Mouse (Mus musculus) adipocyte (in vitro differentiated cells): ENCODE results near the gene Pdk4.

Experiments
- DNase-seq: peaks from one replicate; pipeline ENCODE4 v3.0.0-alpha.2; 2016; ENCODE audit warnings: low spot score

Gene Pdk4

DNA sequence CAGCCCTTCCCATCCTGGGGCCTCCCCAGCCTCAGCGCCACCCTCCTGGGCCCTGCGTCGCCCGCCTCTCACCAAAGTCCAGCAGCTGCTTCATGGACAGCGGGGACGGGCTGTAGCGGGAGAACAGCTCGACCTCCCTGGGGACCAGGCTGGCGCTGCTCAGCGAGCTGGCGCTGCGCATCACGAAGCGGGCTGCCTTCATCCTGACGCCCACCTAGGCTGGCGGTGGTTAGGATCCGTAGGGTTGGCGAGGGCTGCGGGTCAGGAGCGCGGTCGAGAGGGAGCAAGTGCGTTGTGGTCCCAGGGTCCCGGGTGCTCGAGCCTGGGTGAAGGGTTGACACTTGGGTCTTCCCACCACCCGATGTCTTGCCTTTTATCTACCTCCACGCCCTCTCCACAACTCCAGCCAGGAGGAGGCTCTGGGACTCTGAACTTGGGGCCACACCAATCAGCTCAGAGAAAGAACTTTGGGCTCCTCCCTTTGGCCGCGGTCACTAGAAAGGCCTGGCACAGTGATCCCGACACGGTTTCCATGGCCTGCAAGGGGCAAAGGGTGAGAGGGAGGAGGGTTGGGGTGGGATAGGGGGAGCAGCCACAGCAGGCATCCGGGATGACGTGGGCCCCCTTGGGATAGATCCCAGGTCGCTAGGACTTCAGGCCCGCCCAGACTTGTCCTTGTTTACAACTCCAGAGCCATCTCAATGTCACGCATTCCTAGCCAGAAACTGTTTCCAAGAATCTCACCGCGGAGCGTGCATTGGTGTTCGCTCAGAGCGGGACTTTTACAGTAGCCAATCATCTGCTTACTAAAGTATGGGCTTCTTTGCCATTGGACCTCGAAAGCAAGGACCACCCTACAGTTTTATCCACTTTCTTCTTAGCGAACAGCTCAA is at the start of gene Pdk4:
Pdk4 (minus strand) TSS at position 349 of the 893 bp plus-strand sequence.
- DNase-seq = peak; percentile 61

DNA sequence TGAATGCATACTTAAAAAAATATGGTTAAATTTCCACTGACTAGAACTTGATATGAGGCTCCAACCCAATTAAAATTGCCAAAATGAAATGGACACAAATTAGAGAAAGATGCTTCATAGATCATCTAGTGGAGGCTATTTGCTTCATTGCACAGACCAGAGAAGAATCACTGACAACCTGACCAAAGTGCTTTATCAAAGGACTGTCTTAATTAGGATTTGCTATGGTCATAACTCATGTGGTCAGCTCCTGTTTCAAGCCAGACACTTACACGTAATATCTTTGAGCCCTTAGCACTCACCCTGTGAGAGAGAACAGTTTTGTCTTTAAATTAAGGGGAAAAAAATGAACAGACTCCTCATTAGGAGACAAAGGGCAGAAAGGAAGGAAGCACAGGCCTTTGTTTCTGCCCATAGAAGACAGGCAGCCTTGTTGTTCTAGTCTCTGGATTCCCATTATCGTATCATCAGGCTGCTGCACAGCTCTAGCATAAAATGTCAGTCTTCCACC is 41.8 kb upstream of the Pdk4 start:
- no peak for DNase-seq

DNA sequence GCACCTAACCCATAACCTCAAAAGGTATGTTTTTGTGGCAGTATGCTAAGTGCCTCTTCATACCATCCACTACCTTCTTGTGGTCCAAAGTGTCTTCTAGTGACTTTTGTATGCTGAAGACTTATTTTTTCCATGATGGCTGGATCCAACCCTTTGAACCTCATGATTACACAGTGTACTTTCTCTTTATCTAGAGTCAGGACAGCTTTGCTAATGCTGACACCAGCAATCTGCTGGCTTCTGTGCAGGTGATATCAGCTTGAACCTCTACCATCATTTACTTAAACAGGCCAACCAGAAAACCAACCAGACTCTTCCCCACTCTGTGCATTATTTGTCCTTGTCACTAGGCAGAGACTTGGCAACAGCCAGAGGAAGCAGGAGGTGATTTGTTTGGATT is 39.6 kb upstream of the Pdk4 start:
- no peak for DNase-seq

DNA sequence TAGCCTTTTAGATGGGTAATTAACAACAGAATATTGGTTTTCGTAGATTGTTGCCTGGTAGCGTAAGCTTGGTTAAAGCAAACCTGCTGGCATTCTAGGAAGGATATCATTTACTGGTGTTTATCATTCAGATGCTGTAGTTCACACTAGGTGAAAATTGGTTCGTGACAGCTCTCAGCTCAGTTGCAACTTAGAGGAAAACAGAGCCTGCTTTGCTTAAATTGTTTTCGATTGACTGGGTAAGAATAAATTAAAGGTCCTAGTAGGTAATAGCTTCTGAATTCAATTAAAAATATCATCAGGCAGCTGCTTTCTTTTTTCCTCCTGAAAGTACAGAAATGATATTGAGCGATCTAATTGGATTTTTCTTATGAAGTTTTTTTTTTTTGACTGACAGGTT is 21.0 kb upstream of the Pdk4 start:
- DNase-seq = no peak

DNA sequence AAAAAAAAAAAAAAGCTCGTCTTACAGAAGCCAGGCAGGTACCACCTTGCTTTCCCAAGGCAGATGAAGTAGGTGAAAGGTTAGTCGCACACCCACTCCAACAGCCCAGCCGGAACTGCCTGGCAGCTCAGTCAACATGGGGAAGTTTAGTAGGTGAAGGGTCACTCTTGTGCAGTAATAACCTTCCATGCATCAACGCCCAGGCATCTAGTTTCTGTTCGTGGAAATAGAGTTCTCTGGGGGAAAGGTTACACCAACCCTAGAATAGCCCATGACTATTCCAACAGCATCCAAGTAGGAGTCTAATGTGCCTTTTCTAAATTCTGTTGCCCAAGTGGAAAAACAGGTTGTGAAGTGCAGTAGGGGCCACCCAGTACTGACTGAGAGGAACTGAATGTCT is 13.6 kb upstream of the Pdk4 start:
- DNase-seq = peak; percentile 97

DNA sequence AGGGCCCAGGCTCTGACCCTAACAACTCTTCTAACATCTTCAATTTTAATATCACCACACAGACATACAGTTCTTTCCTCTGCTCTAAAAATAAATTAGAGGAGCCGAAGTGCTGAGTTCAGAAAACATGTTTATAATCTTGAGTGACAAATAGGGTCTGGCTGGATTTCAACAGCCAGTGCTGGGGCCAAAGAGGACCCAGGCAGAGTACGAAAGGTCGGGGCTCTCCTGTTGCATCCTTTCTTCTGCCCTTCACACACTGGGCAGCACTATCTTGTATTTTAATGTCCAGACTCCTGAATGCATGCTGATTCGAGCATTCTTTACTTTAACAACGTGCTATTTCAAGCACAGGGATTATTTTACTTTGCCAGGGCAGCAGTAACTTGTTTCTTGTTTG is 13.2 kb upstream of the Pdk4 start:
- DNase-seq = peak; percentile 97

DNA sequence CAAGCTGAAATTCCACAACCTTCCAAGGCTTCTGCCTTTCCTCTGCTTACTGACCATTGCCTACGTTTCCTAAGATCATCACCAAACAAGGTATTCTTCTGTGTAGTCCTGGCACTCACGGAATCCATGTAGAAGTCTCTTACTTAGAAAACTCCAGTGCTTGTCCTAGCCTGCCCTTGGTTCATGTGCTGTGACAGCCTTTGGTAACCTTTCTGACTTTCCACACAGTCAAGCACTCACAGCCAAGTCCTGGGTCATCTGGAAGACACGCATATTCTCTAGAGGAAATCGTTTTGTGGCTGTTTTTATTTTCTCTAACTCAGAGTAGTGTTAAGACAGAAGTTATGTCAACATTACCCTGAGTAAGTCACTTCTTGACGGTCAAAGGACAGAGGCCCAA is 11.7 kb upstream of the Pdk4 start:
- DNase-seq = peak; percentile 92

DNA sequence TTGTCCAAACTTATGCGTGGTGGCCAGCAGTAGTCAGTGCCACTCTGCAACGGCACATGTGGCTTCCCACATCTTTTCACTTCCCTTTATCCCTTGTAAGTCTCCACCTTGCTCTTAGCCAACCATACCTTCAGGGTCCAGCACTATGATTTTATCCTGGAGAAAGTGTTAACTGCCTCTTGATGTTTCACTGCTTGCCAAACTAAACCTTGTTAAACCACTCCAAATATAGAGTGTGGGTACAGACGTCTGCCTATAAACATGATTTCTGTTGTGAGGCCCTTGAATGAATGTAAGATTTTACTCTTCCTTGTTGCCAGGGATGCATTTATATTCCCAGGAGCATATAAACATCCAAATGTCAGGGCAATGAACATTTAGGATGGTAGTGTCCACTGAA is 10.2 kb upstream of the Pdk4 start:
- DNase-seq = no peak

DNA sequence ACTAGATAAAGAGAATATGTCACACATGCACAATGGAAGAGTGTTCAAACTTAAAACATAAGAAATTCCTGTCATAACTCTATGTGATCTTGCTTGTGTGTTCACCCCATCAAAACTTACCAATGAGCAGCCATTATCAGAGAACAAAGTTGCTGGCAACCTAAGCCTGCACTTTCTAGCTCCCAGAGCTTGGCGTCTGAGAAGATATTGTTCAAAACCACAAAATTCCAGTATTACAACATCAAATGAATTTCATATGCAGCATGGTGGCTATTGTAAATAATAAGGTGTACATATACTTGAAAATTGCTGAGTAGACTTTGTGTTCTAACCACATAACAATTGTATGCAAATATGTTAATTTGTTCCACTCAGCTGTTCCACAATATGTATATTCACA is 6.7 kb upstream of the Pdk4 start:
- no peak for DNase-seq

DNA sequence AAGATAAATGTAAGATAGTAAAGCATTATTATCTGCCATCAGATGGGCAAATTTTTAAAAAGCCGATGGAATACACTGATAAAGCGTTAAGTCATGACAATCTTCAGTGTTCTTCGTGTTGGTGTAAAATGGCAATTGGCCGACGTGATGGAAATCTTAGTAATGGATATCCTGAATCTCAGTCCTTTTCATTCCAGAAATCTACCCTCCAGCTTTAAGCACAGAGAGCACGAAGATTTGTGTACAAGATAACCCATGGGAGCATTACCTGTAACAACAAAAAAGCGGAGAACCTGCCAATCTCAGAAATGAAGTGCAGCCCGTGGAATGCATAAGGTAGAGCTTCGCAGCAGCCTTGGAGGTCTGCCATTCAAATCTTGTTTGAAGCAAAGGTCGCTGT is 5.4 kb upstream of the Pdk4 start:
- no peak for DNase-seq

DNA sequence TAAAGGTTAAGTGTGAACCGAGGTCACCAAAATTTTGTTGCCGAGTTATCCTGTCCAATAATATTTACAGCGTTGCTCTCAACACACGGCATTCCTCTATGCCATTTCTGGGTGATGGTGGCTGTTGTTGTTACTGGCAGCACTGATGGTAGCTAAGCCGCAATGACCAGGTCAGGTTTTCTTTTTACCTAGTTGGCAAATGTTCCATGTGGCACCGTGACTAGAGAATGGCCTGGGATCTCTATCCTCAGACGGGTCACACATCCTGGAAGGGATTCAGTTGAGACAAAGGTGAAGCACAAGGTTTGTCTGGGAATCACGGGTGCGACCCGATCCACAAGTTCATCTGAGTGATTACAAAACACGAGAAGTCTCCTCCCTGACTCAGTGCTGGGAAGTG is 2.6 kb upstream of the Pdk4 start:
- peak; percentile 66 for DNase-seq

DNA sequence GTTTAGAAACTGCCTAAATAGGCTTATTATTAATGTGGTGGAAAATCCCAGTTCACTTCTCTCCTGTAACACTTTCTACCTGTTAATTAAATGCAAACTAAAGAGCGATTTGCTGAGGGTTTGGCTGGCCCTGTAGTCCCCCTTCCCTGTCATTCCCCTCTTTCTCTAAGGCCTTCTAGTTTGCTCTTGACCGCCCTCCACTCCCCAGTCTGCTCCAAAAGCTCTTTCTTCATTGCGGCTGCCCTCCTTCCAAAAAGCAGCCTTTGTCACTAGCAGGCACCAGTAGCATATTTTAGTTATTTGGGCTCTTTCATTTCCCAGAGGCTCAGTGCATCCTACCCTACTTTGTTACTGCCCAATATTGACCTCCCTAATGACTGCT is 736 bp upstream of the Pdk4 start:
- DNase-seq = no peak

DNA sequence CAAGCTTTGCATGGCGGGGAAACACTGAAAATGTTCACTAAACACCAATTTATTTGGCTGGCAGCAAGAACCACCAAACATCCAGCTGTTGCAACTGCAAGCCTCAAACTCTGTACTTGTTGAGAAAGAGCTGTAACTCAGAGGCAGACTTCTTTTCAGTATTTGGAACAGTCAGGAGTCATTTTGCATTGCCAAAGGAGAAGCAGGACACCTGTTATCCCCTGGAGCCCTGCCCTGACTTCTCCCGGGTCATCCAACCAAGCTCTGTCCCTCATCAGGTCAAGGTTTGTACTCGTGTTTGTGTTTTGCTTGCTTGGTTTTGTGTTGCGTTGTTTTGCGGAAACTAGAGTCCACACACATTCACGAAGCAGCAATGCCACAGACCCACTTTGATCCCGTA is 11.1 kb downstream of the Pdk4 start:
- DNase-seq = peak; percentile 56

DNA sequence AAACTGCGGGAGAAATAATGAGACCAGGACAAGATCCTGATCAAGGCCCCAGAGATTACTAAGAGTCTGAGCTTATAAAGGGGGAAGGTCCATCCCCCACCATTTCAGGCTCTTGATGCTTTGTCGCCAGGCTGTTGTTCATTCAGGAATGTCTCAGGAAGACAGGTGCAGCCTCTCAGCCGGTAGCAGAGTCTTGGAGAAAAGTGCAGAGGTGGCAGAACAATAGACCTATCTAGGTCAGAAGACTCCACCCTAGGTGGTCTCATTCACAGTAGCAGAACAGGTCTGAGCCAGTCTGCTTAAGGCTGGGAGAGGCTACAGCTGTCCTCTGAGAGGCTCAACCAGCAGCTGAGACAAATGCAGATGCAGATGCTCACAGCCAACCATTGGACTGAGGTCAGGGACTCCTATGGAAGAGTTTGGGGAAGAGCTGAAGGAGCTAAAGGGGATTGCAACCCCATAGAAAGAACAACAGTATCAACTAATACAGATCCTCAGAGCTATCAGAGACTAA is 13.8 kb downstream of the Pdk4 start:
- DNase-seq = no peak

DNA sequence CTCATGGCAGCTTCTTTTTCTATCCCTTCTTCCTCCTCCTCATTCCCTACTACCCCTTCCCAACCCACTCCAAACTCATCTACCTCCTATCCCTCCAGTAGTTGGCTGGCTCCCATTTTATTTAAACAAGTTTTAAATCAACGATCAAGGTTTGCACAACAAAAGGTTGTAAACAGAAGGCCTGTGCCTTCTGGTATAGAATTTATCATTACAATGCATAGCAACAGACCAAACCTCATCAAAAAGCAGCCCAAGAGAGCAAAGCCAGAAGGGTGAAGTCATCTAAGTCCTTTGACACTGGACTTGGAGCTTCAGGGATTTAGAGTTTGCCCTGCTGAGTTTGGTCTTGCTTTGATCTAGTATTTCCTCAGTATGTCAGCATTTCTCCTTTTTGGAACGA is 15.0 kb downstream of the Pdk4 start:
- no peak for DNase-seq

DNA sequence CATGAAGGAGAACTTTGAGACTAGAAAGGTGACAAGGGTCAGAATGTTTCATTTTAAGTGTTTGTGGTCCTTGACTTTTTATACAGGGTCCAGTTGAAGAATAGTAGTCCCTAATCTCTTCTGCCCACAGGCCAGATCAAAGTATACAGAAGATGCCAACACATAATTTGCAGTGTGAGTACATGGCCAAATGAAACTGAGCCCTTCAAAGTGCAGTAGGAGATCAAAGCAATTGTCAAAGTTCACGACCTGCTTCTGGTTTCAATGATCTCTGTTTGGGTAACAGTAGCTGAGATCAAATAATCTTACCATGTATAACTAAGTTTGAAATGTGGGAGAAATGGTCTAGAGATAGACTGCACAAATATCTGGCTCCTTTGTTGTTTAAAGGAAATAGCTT is 22.1 kb downstream of the Pdk4 start:
- no peak for DNase-seq

DNA sequence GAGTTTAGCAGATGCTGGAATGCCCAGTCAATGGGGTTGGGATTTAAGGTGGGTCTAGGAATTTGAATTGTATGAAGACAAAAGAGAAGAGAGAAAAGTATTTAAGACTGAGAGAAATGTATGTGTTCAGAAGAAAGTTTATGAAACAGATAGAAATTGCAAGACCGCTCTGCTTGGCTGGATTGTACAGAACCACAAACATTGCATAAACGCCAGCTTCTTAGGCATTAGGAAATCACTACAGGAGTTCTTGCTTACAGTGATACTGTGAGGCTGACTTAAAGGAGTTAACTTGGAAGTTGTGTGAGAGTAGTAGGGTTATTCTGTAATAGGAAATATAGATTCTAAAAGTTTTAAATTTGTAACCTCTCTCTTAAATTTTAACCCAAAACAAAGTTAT is 23.4 kb downstream of the Pdk4 start:
- DNase-seq = peak; percentile 72

DNA sequence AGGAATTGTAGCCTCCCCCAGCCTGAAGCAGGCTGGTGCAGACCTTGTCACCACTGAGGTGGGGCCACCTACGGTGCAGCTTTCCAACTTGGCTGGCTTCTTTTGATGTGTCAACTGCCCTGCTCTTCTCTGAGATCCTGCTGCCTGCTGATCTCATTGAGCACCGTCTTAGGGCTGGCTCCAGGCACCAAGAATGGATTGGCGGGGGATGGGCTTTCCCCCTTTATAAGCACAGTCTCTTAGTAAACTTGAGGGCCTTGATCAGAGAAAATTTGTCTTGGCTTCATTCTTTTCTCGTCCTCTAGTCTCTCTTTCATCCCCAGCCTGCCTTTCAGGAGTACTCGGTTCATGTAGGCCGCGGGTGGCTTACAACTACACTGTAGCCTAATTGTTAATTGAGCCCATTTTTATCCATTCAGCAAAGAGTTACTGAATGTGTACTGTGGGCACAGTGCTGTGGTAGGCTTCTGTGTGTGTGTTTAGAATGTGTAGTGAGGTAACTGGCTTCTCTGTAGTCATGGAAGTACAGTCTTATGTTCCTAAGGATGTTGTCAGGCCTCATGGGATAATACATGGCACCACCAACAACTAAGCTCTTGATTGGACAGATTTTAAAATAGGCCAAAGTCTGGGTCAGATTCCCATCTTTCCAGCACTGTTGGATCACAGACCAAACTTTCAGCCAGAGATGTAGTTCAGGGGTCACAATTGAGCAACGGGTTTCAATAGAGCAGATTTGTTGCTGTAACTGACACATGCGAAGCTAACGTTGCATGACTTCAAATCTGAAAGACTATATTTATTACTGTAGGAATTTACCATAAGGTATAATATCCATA is 25.4 kb downstream of the Pdk4 start:
- DNase-seq = peak; percentile 89

DNA sequence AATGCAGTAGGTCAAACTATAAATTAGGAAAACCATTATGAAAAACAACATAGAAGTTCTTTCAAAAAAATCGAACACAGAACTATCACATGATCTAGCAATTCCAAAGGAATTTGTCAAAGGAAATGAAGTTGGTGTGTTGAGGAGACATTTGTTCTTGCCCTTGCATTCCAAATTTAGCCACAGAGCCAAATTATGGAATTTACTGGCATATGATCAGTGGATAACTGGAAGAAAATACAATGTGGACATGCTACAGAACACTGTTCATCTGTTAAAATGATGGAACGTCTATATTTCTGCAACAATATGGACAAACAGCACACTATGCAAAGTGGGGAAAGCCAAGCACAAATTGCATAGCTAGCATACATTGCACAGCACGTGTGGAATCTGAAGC is 40.3 kb downstream of the Pdk4 start:
- no peak for DNase-seq

DNA sequence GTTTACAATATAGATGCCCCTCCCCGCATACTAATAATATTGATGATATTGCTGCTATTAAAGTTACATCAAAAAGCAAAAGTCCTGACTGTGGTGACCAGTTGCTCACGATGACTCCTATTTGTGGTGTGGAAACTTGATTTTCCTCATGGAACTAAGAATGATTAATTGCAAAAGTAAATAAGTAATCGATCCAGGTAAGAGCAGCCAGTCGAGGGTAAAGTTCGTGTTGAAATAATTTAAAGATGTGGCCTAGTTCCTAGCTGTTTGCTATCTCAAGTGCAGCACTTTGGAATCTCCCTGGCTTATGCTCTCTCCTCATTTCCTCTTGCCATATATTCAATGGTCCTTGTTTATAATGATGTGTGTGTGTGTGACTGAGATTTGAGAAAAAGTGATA is 46.2 kb downstream of the Pdk4 start:
- DNase-seq = no peak

DNA sequence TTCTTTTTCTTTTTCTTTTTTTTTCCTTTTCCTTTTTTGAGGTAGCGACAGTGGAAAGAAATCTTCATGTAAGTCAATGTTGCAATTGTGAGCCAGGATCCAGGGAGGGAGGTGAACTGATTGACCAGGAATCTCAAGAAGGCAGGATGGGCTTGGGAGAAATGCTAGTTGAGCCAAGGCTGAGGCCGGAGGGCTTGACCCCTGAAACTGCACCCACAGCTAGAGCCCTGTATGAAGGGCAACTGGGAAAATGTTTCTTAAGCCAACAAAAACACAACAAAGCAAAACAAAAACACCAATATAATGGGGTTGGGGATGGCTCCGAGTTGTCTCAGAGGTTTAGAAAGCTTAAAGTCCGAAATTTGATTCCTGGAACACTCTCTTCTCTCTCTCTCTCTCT is 47.7 kb downstream of the Pdk4 start:
- DNase-seq = peak; percentile 41

DNA sequence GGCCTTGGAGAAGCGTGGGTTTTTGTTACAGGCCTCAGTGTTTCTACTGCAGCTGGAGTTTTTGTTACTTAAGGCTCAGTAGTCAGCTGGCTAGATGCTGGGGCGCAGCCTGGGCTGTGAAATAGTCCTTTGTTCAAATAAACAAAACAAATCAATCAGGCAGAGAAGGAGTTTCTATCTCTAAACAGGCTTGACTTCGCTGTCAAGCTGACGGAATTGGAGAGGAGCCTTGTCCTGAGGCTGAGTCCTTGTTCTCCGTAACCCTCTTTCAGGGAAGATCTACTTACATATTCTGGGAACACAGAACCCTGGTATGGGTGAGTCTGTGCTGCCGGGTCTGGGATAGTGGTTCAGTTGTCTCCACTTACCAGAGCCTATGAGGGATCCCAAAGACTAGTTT is 48.6 kb downstream of the Pdk4 start:
- DNase-seq = peak; percentile 69

DNA sequence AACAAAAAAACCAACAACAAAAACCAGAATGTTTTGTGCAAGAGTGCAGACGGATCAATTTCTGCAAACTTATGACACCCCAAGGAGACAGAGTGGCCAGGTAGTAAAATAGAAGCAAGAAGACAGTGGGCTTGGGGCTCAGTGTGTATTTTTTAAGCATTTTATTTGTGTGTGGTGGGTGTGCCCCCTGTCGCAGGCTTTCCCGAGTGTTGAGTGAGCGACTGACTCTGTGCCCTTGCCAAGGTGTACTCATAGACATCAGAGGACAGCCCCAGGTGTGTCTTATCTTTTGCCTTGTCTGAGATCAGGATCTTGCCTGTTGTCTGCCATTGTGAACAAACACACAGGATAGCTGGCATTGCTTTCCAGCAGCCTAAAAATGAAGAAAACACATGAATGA is 49.1 kb downstream of the Pdk4 start:
- no peak for DNase-seq
